Comparison of ENCODE assay signal across 8 mouse cellular contexts in genomic region chr13:54469012-54469354, GRCm38 (mm10). TPM values are rescaled to one million over a fixed set of nuclear protein-coding genes. Genes with fewer than 3 reads are reported as not detected.
DNase-seq lines count a peak whose midpoint lies in the region; ATAC-seq and TF ChIP-seq lines count a peak whose summit lies in the region.

No protein-coding gene starts in this region.

- H3K36me3 ChIP-seq in thymus, adult 2 months (ENCODE audit: control insufficient read depth, insufficient read depth, low read length): peaks cover 25% of the 10 kb centered on the region
- H3K36me3 ChIP-seq in liver, embryonic 12.5 days: peaks cover 37% of the 10 kb centered on the region

- peaks cover 9% of the 10 kb centered on the region for H3K4me1 ChIP-seq in thymus, adult 2 months (replicated peaks; ENCODE audit: control insufficient read depth, insufficient read depth, low read length)
- H3K4me1 ChIP-seq in liver, embryonic 12.5 days: peaks cover 14% of the 10 kb centered on the region

- no peaks in the 10 kb centered on the region for H3K27me3 ChIP-seq in thymus, adult 2 months (ENCODE audit: control insufficient read depth, insufficient read depth, low read length)
- no peaks in the 10 kb centered on the region for H3K27me3 ChIP-seq in liver, embryonic 12.5 days (replicated peaks)

- intact Hi-C loops in gastrocnemius, adult 2 months (cut with DNase I): loop anchor here (5.0 kb wide), 3 partner anchors 33 to 153 kb away; partner anchors contain the start of genes 4833439L19Rik, Faf2 and Simc1

- WGBS in thymus, adult 2 months: 20% methylated on average over 4 of the region's 4 CpGs
- WGBS in liver, embryonic 12.5 days (ENCODE audit: insufficient replicate concordance): 17% methylated on average over 4 of the region's 4 CpGs

- TF ChIP-seq POLR2A in thymus, adult 2 months (IDR thresholded peaks at IDR 0.05; ENCODE audit: control insufficient read depth, extremely low read depth, insufficient read depth, low read length, poor library complexity): no peak

- peak overlapping the region; percentile 98 for H3K4me3 ChIP-seq in gastrocnemius, adult 2 months
- peak overlapping the region; percentile 90 for H3K4me3 ChIP-seq in thymus, adult 2 months (ENCODE audit: control insufficient read depth, insufficient read depth, low read length)
- peak overlapping the region; percentile 99 for H3K4me3 ChIP-seq in liver, embryonic 12.5 days

- peak; percentile 79 for ATAC-seq in liver, embryonic 12.5 days

- no peak for DNase-seq in gastrocnemius, adult 2 months
- DNase-seq in gastrocnemius, postnatal 25 days: no peak
- no peak for DNase-seq in thymus, adult 2 months
- DNase-seq in thymus, postnatal 25 days: no peak
- no peak for DNase-seq in right cerebral cortex, postnatal 10 days (ENCODE audit: low spot score in 2 of 2)
- DNase-seq in gastrocnemius, adult 18-20 months (ENCODE audit: low spot score): no peak
- no peak for DNase-seq in urinary bladder, postnatal 4 days (ENCODE audit: low spot score in 2 of 2)

- TF ChIP-seq CTCF in gastrocnemius, adult 2 months (IDR thresholded peaks at IDR 0.05): no peak
- no peak for TF ChIP-seq CTCF in thymus, adult 2 months (IDR thresholded peaks at IDR 0.05; ENCODE audit: borderline replicate concordance, control insufficient read depth, extremely low read depth, insufficient read depth, low read length, poor library complexity)

- H3K9me3 ChIP-seq in liver, embryonic 12.5 days (replicated peaks): peaks cover 7% of the 10 kb centered on the region; the same call in 1 of the 2 replicates

- H3K27ac ChIP-seq in gastrocnemius, adult 2 months: peak overlapping the region; percentile 85
- H3K27ac ChIP-seq in thymus, adult 2 months (ENCODE audit: control insufficient read depth, insufficient read depth, low read length): no peak overlapping the region
- no peak overlapping the region; the same call in 1 of the 2 replicates for H3K27ac ChIP-seq in liver, embryonic 12.5 days

- peak overlapping the region; percentile 94 for H3K4me2 ChIP-seq in liver, embryonic 12.5 days

- peak overlapping the region; percentile 96 for H3K9ac ChIP-seq in liver, embryonic 12.5 days

RNA-seq across cellular contexts. Expression of gene Thoc3, which starts 0.3 kb away (rescaled TPM):
- 10 to 100 TPM; 14.7 to 16.5 TPM for total RNA-seq in gastrocnemius, adult 2 months (2021)
- 10 to 100 TPM; 11.3 to 13.8 TPM for total RNA-seq in gastrocnemius, postnatal 25 days (2021)
- 51.1 and 69.3 TPM in 2 replicates for polyA plus RNA-seq in thymus, adult 2 months (2012; rRNA removed)
- polyA plus RNA-seq in liver, embryonic 12.5 days (2016; fragmentation: Nextera tagmentation; extraction: Ambion mirVana): 77.6 and 78.0 TPM in 2 replicates
- total RNA-seq in gastrocnemius, adult 18-20 months (2021): 10 to 100 TPM; 12.8 to 13.5 TPM

RNA-seq across cellular contexts. Expression of gene Simc1, which starts 34.6 kb away (rescaled TPM):
- 1 to 10 TPM; 2.6 to 3.6 TPM for total RNA-seq in gastrocnemius, adult 2 months (2021)
- total RNA-seq in gastrocnemius, postnatal 25 days (2021): 1 to 10 TPM; 1.7 TPM
- 11.6 and 12.4 TPM in 2 replicates for polyA plus RNA-seq in thymus, adult 2 months (2012; rRNA removed)
- 4.0 and 4.3 TPM in 2 replicates for polyA plus RNA-seq in liver, embryonic 12.5 days (2016; fragmentation: Nextera tagmentation; extraction: Ambion mirVana)
- total RNA-seq in gastrocnemius, adult 18-20 months (2021): 1 to 10 TPM; 2.2 to 2.9 TPM
